Mouse (Mus musculus) small intestine, adult 2 months (tissue): ENCODE measurements around the gene Camk1g. TPM values are rescaled to one million over a fixed set of nuclear protein-coding genes. Genes with fewer than 3 reads are reported as not detected.

Source experiments
- H3K27ac ChIP-seq: fragments of 200-500 bp; 2 replicates; pipeline ENCODE4 v1.5.1; 2012; ENCODE audit warnings: low read depth, low read length, control low read depth, inconsistent platforms; ENCODE audit not compliant: insufficient read depth
- H3K27me3 ChIP-seq: fragments of 200-500 bp; 2 replicates; pipeline ENCODE4 v1.6.1; 2012; ENCODE audit warnings: mild to moderate bottlenecking, moderate library complexity, low read length, inconsistent platforms; ENCODE audit not compliant: control insufficient read depth, insufficient read depth
- H3K36me3 ChIP-seq: fragments of 200-500 bp; 2 replicates; pipeline ENCODE4 v1.6.1; 2012; ENCODE audit warnings: mild to moderate bottlenecking, low read length, control low read depth, inconsistent platforms; ENCODE audit not compliant: control insufficient read depth, insufficient read depth
- H3K4me1 ChIP-seq: fragments of 200-500 bp; 2 replicates; pipeline ENCODE4 v1.6.1; 2012; ENCODE audit warnings: low read length, inconsistent platforms, mixed read lengths; ENCODE audit not compliant: control insufficient read depth, insufficient read depth, insufficient read length
- H3K4me3 ChIP-seq: fragments of 200-500 bp; 2 replicates; pipeline ENCODE4 v1.5.1; 2012; ENCODE audit warnings: low read depth, mild to moderate bottlenecking, control low read depth, inconsistent platforms, low read length, moderate library complexity
- CTCF ChIP-seq: fragments of 200-500 bp; IDR thresholded peaks from 2 replicates; pipeline ENCODE4 v1.5.1; 2012; ENCODE audit warnings: low read depth, mild to moderate bottlenecking, control low read depth, inconsistent platforms, low read length, moderate library complexity, mixed read lengths; ENCODE audit not compliant: insufficient replicate concordance, insufficient read length; ENCODE audit errors: extremely low read depth
- POLR2A ChIP-seq: fragments of 200-500 bp; IDR thresholded peaks from 2 replicates; pipeline ENCODE4 v1.6.1; 2012; ENCODE audit warnings: low read depth, mild to moderate bottlenecking, control low read depth, inconsistent platforms, low read length, moderate library complexity
- WGBS: fragments of 180-500 bp; shearing (Covaris S2); methylation state at CpG from one replicate; pipeline ENCODE4 v1.1.7; 2018; 5-methylcytosine and 5-hydroxymethylcytosine counted together
- polyA plus RNA-seq: library from polyadenylated mRNA; depleted of rRNA; stranded (reverse); fragments of >200 nt; gene quantifications from 2 replicates; pipeline ENCODE4 v1.2.3, GENCODE M21; 2012

Camk1g gene
- polyA plus RNA-seq, 1 experiment, result 0.41 TPM

DNA sequence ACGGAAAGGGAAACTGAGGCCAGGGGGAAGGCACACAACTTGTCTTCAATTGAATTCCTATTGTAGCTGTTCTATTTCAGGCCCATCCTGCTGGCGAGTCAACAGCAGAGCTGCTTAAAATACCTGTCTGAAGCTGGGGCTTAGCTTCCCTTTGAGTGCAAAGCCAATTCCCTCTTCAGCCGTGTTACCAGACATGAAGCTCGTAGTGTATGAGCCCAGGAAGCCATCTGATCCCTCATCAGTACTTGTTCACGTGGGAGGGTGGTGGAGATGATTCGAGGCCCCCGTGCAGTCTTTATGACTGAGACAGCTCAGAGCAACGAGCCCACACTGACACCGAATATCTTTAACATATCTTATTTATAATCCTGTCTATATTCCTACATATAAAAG, 53.7 kb downstream of the Camk1g start:
- no peak for TF ChIP-seq POLR2A
- TF ChIP-seq CTCF, result no peak
- Histone ChIP-seq H3K4me3 (no peak overlapping the region), H3K4me1 (peaks cover 3% of the 10 kb centered on the region; the same call in 1 of the 2 replicates), H3K27me3 (no peaks in the 10 kb centered on the region), H3K36me3 (no peaks in the 10 kb centered on the region), H3K27ac (peak overlapping the region; percentile 69)
- 85% methylated on average over 9 of the region's 9 CpGs for WGBS

DNA sequence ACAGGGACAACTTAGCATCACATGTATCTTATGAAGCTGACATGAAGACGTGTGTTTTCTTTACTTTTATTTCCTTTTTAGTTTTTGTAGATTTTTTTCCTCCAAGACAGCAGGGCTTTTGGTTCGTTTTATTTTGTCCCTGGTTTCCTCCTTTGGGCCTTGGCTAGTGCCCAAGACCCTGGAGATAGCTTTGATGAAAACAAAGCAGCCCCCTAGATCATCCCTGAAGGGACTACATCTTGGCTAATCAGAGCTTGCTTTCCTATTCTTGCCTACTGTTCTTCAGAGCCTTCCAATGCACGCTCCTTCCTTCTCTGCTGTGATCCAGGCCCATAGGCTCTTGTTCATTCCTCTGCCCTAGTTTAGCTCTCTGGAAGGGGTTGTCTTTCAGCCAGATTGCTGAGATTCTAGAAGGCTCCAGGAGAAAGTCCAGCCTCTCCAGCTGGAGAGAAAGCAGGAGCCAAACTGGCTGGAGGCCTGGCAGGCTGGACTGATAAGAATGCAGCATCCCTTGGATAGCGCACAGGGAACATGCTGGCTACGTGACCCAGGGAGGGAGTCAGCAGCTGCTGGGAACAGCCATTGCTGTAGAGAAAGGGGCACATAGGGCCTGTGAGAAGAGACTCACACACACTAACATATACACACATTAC, 54.3 kb downstream of the Camk1g start:
- H3K27me3 ChIP-seq, result no peaks in the 10 kb centered on the region
- no peak for TF ChIP-seq POLR2A
- TF ChIP-seq CTCF, result no peak
- peak overlapping the region; percentile 69 for H3K27ac ChIP-seq
- H3K4me1 ChIP-seq, result peaks cover 3% of the 10 kb centered on the region; the same call in 1 of the 2 replicates
- no peaks in the 10 kb centered on the region for H3K36me3 ChIP-seq
- WGBS, result 45% methylated on average over 5 of the region's 5 CpGs
- no peak overlapping the region for H3K4me3 ChIP-seq

DNA sequence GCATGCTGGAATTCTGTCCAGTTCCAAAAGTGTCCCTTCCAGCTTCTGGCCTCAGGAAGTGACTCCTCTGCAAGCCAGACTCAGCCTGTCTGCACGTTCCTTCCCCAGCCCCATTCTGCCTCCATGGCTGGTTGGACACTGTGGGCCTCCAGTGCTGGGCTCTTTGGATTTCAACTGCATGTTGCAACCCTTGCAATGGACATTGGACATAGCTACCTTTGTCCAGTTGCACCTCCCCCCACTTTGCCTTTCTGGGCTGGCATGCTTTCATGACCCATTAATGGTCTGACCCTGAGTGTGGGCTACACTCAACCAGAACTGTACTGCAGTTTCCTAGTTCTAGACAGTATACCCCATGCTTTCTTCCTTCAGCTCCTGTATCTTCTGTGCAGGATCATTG, 58.5 kb downstream of the Camk1g start:
- WGBS, result 95% methylated on average over 1 of the region's 1 CpGs
- Histone ChIP-seq H3K4me3 (no peak overlapping the region), H3K27ac (no peak overlapping the region), H3K36me3 (no peaks in the 10 kb centered on the region), H3K4me1 (peaks cover 3% of the 10 kb centered on the region; the same call in 1 of the 2 replicates), H3K27me3 (no peaks in the 10 kb centered on the region)
- TF ChIP-seq POLR2A, result no peak
- no peak for TF ChIP-seq CTCF

DNA sequence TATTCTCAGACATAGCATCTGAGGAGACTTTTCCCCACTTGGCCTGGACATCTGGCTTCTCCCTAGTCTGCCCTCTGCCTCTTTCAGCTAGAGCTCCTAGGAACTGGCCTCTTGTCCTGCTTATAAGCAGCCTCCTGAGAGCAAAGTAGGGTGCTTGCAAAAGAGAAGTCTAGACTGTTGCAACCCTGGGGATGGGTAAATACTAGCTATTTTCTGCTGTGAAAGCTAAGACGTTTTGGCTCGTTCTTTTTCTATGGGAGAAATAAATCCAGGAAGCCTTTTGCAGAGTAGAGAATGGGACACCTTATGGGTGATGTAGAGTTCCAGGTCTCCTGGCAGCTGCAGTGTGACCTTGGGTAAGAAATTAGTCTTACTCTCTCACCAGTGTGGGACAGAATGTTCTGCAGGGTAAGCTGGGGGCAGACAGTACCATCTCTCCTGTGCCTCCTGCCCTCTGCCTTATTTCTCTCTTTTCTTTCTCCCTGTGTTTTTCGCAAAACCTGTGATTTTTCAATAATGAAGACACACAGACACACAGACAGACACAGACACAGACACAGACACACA, 59.5 kb downstream of the Camk1g start:
- peaks cover 3% of the 10 kb centered on the region; the same call in 1 of the 2 replicates for H3K4me1 ChIP-seq
- H3K36me3 ChIP-seq, result no peaks in the 10 kb centered on the region
- H3K27ac ChIP-seq, result no peak overlapping the region
- TF ChIP-seq CTCF (no peak), POLR2A (no peak)
- WGBS, result 85% methylated on average over 3 of the region's 3 CpGs
- H3K27me3 ChIP-seq, result no peaks in the 10 kb centered on the region
- H3K4me3 ChIP-seq, result no peak overlapping the region

DNA sequence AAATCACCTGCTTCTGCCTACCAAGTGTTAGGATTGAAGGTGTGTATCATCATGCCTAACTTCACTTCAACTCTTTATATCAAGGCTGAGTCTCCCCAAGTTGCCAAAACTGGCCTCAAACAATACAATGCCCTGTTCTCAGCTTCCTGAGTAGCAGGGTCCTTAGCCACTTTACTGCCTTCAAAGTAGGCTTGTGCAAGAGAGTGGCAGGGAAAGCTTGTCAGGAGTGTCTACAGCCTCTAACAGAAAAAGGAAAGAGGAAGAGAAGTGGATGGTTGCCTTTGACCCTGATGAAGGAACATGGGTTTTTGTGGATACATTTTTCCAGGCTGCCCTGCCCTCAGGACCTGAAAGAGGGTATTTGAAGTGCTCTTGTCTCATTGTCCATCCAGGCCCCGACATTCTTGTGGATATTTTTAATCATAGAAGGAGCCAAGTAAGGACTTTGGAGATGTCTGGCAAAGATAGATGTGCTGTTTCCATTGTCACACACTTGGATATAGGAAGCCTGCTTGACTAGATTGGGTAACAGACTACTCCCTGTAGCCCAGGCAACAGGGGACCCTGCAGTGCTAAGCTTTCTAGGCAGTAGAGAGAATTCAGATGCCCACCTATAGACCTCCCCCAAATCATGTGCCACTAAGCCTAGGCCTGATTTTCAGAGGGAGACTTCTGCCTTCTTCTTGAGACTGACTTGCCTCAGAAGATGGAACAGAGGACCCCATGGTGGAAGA, 60.1 kb downstream of the Camk1g start:
- H3K4me1 ChIP-seq, result peaks cover 3% of the 10 kb centered on the region; the same call in 1 of the 2 replicates
- TF ChIP-seq POLR2A, result no peak
- TF ChIP-seq CTCF, result no peak
- no peaks in the 10 kb centered on the region for H3K27me3 ChIP-seq
- no peak overlapping the region for H3K4me3 ChIP-seq
- H3K36me3 ChIP-seq, result no peaks in the 10 kb centered on the region
- WGBS, result 63% methylated on average over 1 of the region's 1 CpGs
- H3K27ac ChIP-seq, result no peak overlapping the region

DNA sequence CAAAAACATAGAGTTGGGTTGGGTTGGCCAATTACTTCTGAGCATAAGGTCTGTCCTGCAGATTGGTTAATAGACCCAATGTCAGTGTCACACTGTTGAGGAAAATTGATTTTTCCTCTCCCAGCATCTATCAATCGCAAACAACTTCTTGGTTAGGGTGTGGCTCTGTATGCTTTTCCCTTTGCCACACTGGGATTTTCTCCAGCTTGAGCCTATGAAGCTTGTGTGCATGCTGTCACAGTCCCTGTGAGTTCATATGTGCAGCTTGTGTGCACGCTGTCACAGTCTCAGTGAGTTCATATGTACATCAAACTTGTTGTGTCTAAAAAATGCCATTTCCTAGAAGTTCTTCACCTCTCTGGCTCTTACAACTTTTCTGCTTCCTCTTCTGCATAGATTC, 63.3 kb downstream of the Camk1g start:
- H3K27me3 ChIP-seq, result no peaks in the 10 kb centered on the region
- no peaks in the 10 kb centered on the region for H3K36me3 ChIP-seq
- no peak overlapping the region for H3K27ac ChIP-seq
- no peak overlapping the region for H3K4me3 ChIP-seq
- WGBS, result 36% methylated on average over 2 of the region's 2 CpGs
- TF ChIP-seq CTCF, result no peak
- no peak for TF ChIP-seq POLR2A
- H3K4me1 ChIP-seq, result peaks cover 6% of the 10 kb centered on the region; the same call in 1 of the 2 replicates

DNA sequence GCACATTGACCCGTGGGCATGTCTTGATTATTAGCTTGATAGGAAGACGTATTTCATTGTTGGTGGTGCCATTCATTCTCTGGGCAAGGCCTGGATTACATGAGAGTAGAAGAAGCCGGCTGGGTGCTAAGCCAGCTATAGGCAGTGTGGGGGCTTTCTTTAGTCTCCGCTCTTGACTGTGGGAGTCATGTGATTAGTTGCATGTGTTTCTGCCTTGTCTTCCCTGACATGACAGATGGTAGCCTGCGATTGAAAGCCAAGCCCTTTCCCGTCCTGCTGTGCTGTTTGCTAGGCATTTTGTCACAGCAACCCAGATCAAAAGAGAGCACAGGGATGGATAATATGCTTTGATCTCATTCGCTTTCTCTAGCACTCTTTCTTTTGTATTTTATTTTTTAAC, 64.7 kb downstream of the Camk1g start:
- no peak overlapping the region for H3K4me3 ChIP-seq
- no peak overlapping the region for H3K27ac ChIP-seq
- no peaks in the 10 kb centered on the region for H3K27me3 ChIP-seq
- peaks cover 10% of the 10 kb centered on the region; the same call in 1 of the 2 replicates for H3K4me1 ChIP-seq
- TF ChIP-seq CTCF (no peak), POLR2A (no peak)
- WGBS, result 77% methylated on average over 7 of the region's 7 CpGs
- H3K36me3 ChIP-seq, result no peaks in the 10 kb centered on the region
